Comparison of ENCODE assay signal across 10 mouse cellular contexts in genomic region chr10:80810084-80810483, GRCm38 (mm10). TPM values are rescaled to one million over a fixed set of nuclear protein-coding genes. Genes with fewer than 3 reads are reported as not detected.
DNase-seq lines count a peak whose midpoint lies in the region; ATAC-seq and TF ChIP-seq lines count a peak whose summit lies in the region.
"Had no signal": no experiment of that assay in that cellular context is flagged by ENCODE, and none has a peak within 500 bp of the region (broad histone marks: within the 10 kb centered on the region; RNA-seq: fewer than 3 reads in every experiment).

No protein-coding gene starts in this region.

- H3K27ac ChIP-seq in heart, embryonic 15.5 days = peak overlapping the region; percentile 8; the same call in 1 of the 2 replicates
- H3K27ac ChIP-seq in heart, adult 2 months = no peak overlapping the region
- no peak overlapping the region for H3K27ac ChIP-seq in midbrain, embryonic 12.5 days (replicated peaks)
- no peak overlapping the region for H3K27ac ChIP-seq in midbrain, embryonic 15.5 days
- H3K27ac ChIP-seq in embryonic facial prominence, embryonic 12.5 days = no peak overlapping the region
- H3K27ac ChIP-seq in limb, embryonic 12.5 days = no peak overlapping the region

- no peak for DNase-seq in heart, adult 2 months
- DNase-seq in spleen, postnatal 36 days (ENCODE audit: low spot score in 2 of 2) = no peak
- no peak for DNase-seq in frontal cortex, adult 2 months (ENCODE audit: extremely low spot score in 1 of 2, low spot score in 1 of 2)
- DNase-seq: right cerebral cortex, adult 18-20 months had no signal

- no peak for TF ChIP-seq EP300 in heart, adult 2 months (IDR thresholded peaks at IDR 0.05; ENCODE audit: insufficient read depth, low read depth, low read length)

- TF ChIP-seq POLR2A in heart, adult 2 months (IDR thresholded peaks at IDR 0.05; ENCODE audit: insufficient read depth, low read depth, low read length) = no peak

- 0 out of 2 replicates have a peak, but pooled peaks have one; percentile 10 for ATAC-seq in heart, embryonic 15.5 days (replicated peaks; ENCODE audit: insufficient number of reproducible peaks, insufficient read depth, low FRiP score, low read depth)
- ATAC-seq in midbrain, embryonic 12.5 days (ENCODE audit: low FRiP score, low read depth) = no peak
- no peak for ATAC-seq in midbrain, embryonic 15.5 days (replicated peaks)
- no peak for ATAC-seq in embryonic facial prominence, embryonic 12.5 days (ENCODE audit: insufficient number of reproducible peaks, insufficient read depth, low FRiP score, low TSS enrichment)
- ATAC-seq in limb, embryonic 12.5 days (ENCODE audit: insufficient number of reproducible peaks, insufficient read depth, low FRiP score, low TSS enrichment, low read depth) = no peak

- no peak for TF ChIP-seq CTCF in heart, adult 2 months (IDR thresholded peaks at IDR 0.05)

- no peaks in the 10 kb centered on the region for H3K9me3 ChIP-seq in heart, embryonic 15.5 days (replicated peaks)
- no peaks in the 10 kb centered on the region for H3K9me3 ChIP-seq in midbrain, embryonic 12.5 days
- no peaks in the 10 kb centered on the region for H3K9me3 ChIP-seq in midbrain, embryonic 15.5 days
- H3K9me3 ChIP-seq in embryonic facial prominence, embryonic 12.5 days = no peaks in the 10 kb centered on the region
- H3K9me3 ChIP-seq in limb, embryonic 12.5 days = no peaks in the 10 kb centered on the region

- peak overlapping the region; percentile 30 for H3K4me3 ChIP-seq in heart, embryonic 15.5 days
- H3K4me3 ChIP-seq in heart, adult 2 months = no peak overlapping the region
- no peak overlapping the region for H3K4me3 ChIP-seq in midbrain, embryonic 12.5 days
- no peak overlapping the region for H3K4me3 ChIP-seq in midbrain, embryonic 15.5 days
- H3K4me3 ChIP-seq in embryonic facial prominence, embryonic 12.5 days = no peak overlapping the region
- H3K4me3 ChIP-seq in limb, embryonic 12.5 days (replicated peaks) = peak overlapping the region; percentile 17; the same call in 1 of the 2 replicates

- peaks cover 5% of the 10 kb centered on the region; the same call in 1 of the 2 replicates for H3K27me3 ChIP-seq in heart, embryonic 15.5 days
- H3K27me3 ChIP-seq in heart, adult 2 months (ENCODE audit: control insufficient read depth, insufficient read depth, low read length) = no peaks in the 10 kb centered on the region
- peaks cover 56% of the 10 kb centered on the region for H3K27me3 ChIP-seq in midbrain, embryonic 12.5 days
- peaks cover 28% of the 10 kb centered on the region for H3K27me3 ChIP-seq in midbrain, embryonic 15.5 days (replicated peaks)
- H3K27me3 ChIP-seq in embryonic facial prominence, embryonic 12.5 days = peaks cover 49% of the 10 kb centered on the region
- peaks cover 65% of the 10 kb centered on the region for H3K27me3 ChIP-seq in limb, embryonic 12.5 days

- WGBS in heart, embryonic 15.5 days = 6% methylated on average over 20 of the region's 20 CpGs
- WGBS in heart, adult 2 months = 12% methylated on average over 20 of the region's 20 CpGs
- WGBS in midbrain, embryonic 12.5 days = 4% methylated on average over 19 of the region's 20 CpGs
- WGBS in midbrain, embryonic 15.5 days = 2% methylated on average over 20 of the region's 20 CpGs
- WGBS in embryonic facial prominence, embryonic 12.5 days = 10% methylated on average over 20 of the region's 20 CpGs
- 2% methylated on average over 18 of the region's 20 CpGs for WGBS in limb, embryonic 12.5 days

- peak overlapping the region; percentile 58 for H3K4me2 ChIP-seq in heart, embryonic 15.5 days
- peak overlapping the region; percentile 14; the same call in 1 of the 2 replicates for H3K4me2 ChIP-seq in midbrain, embryonic 12.5 days (replicated peaks)
- no peak overlapping the region for H3K4me2 ChIP-seq in midbrain, embryonic 15.5 days
- peak overlapping the region; percentile 25 for H3K4me2 ChIP-seq in embryonic facial prominence, embryonic 12.5 days (replicated peaks)
- peak overlapping the region; percentile 28 for H3K4me2 ChIP-seq in limb, embryonic 12.5 days

- intact Hi-C loops in heart, adult 2 months (cut with DNase I) = no loop called here

- no peaks in the 10 kb centered on the region for H3K36me3 ChIP-seq in heart, embryonic 15.5 days
- H3K36me3 ChIP-seq in heart, adult 2 months (ENCODE audit: control insufficient read depth, insufficient read depth, low read length) = no peaks in the 10 kb centered on the region
- H3K36me3 ChIP-seq in midbrain, embryonic 12.5 days = peaks cover 4% of the 10 kb centered on the region; the same call in 1 of the 2 replicates
- no peaks in the 10 kb centered on the region for H3K36me3 ChIP-seq in midbrain, embryonic 15.5 days (replicated peaks)
- peaks cover 5% of the 10 kb centered on the region; the same call in 1 of the 2 replicates for H3K36me3 ChIP-seq in embryonic facial prominence, embryonic 12.5 days
- peaks cover 7% of the 10 kb centered on the region for H3K36me3 ChIP-seq in limb, embryonic 12.5 days

- peaks cover 54% of the 10 kb centered on the region for H3K4me1 ChIP-seq in heart, embryonic 15.5 days (replicated peaks)
- peaks cover 3% of the 10 kb centered on the region for H3K4me1 ChIP-seq in heart, adult 2 months (ENCODE audit: control insufficient read depth, insufficient read depth, low read length)
- H3K4me1 ChIP-seq in midbrain, embryonic 12.5 days = peaks cover 42% of the 10 kb centered on the region
- peaks cover 37% of the 10 kb centered on the region for H3K4me1 ChIP-seq in midbrain, embryonic 15.5 days
- H3K4me1 ChIP-seq in embryonic facial prominence, embryonic 12.5 days = peaks cover 39% of the 10 kb centered on the region
- peaks cover 43% of the 10 kb centered on the region for H3K4me1 ChIP-seq in limb, embryonic 12.5 days (replicated peaks)

- no peaks in the 10 kb centered on the region for H3K79me2 ChIP-seq in heart, adult 2 months (replicated peaks; ENCODE audit: control insufficient read depth, insufficient read depth, low read length)

- peak overlapping the region; percentile 25; the same call in 1 of the 2 replicates for H3K9ac ChIP-seq in heart, embryonic 15.5 days
- H3K9ac ChIP-seq in heart, adult 2 months (ENCODE audit: low read depth, low read length) = no peak overlapping the region
- no peak overlapping the region for H3K9ac ChIP-seq in midbrain, embryonic 12.5 days (replicated peaks)
- no peak overlapping the region for H3K9ac ChIP-seq in midbrain, embryonic 15.5 days
- H3K9ac ChIP-seq in embryonic facial prominence, embryonic 12.5 days = peak overlapping the region; percentile 19; the same call in 1 of the 2 replicates
- peak overlapping the region; percentile 47; the same call in 1 of the 2 replicates for H3K9ac ChIP-seq in limb, embryonic 12.5 days (replicated peaks)

RNA-seq across cellular contexts. Expression of gene Jsrp1, which starts 3.2 kb away (rescaled TPM):
- 4.0 and 5.1 TPM in 2 replicates for polyA plus RNA-seq in heart, embryonic 15.5 days (2015; fragmentation: Nextera tagmentation; extraction: Ambion mirVana)
- 1 to 10 TPM in 1 of 2 experiments, under 1 TPM in 1; 0.25 to 1.1 TPM for total RNA-seq in heart, adult 2 months (2021)
- 0.21 and 0.56 TPM in 2 replicates for polyA plus RNA-seq in heart, adult 2 months (2012; rRNA removed)
- 0.38 and 0.50 TPM in 2 replicates for polyA plus RNA-seq in midbrain, embryonic 12.5 days (2016; fragmentation: Nextera tagmentation; extraction: Ambion mirVana)
- 0.59 and 1.0 TPM in 2 replicates for polyA plus RNA-seq in midbrain, embryonic 15.5 days (2015; fragmentation: Nextera tagmentation; extraction: Ambion mirVana)
- 1.6 and 1.8 TPM in 2 replicates for polyA plus RNA-seq in embryonic facial prominence, embryonic 12.5 days (2016; fragmentation: Nextera tagmentation; extraction: Ambion mirVana)
- 1.6 and 1.7 TPM in 2 replicates for polyA plus RNA-seq in limb, embryonic 12.5 days (2016; fragmentation: Nextera tagmentation; extraction: Ambion mirVana)
- polyA plus RNA-seq in frontal cortex, adult 2 months (2012; rRNA removed) = 5.7 and 6.2 TPM in 2 replicates
- polyA plus RNA-seq: large intestine, adult 2 months had no signal

RNA-seq across cellular contexts. Expression of gene Amh, which starts 5.0 kb away (rescaled TPM):
- polyA plus RNA-seq in heart, embryonic 15.5 days (2015; fragmentation: Nextera tagmentation; extraction: Ambion mirVana) = 0.16 and 0.19 TPM in 2 replicates
- under 1 TPM; 0.18 TPM for total RNA-seq in heart, adult 2 months (2021)
- 0.15 and 0.25 TPM in 2 replicates for polyA plus RNA-seq in heart, adult 2 months (2012; rRNA removed)
- 0.10 TPM in 1 of 2 replicates, not detected in the other for polyA plus RNA-seq in midbrain, embryonic 12.5 days (2016; fragmentation: Nextera tagmentation; extraction: Ambion mirVana)
- polyA plus RNA-seq in midbrain, embryonic 15.5 days (2015; fragmentation: Nextera tagmentation; extraction: Ambion mirVana) = 0.10 TPM in 2 replicates
- not detected in 2 replicates for polyA plus RNA-seq in embryonic facial prominence, embryonic 12.5 days (2016; fragmentation: Nextera tagmentation; extraction: Ambion mirVana)
- not detected in 2 replicates for polyA plus RNA-seq in limb, embryonic 12.5 days (2016; fragmentation: Nextera tagmentation; extraction: Ambion mirVana)
- polyA plus RNA-seq in frontal cortex, adult 2 months (2012; rRNA removed) = 2.6 and 3.8 TPM in 2 replicates

RNA-seq across cellular contexts. Expression of gene Plekhj1, which starts 11.7 kb away (rescaled TPM):
- 65.2 and 83.1 TPM in 2 replicates for polyA plus RNA-seq in heart, embryonic 15.5 days (2015; fragmentation: Nextera tagmentation; extraction: Ambion mirVana)
- 10 to 100 TPM; 29.7 to 33.0 TPM for total RNA-seq in heart, adult 2 months (2021)
- polyA plus RNA-seq in heart, adult 2 months (2012; rRNA removed) = 28.9 and 33.2 TPM in 2 replicates
- polyA plus RNA-seq in midbrain, embryonic 12.5 days (2016; fragmentation: Nextera tagmentation; extraction: Ambion mirVana) = 137 and 148 TPM in 2 replicates
- polyA plus RNA-seq in midbrain, embryonic 15.5 days (2015; fragmentation: Nextera tagmentation; extraction: Ambion mirVana) = 130 and 147 TPM in 2 replicates
- 132 and 142 TPM in 2 replicates for polyA plus RNA-seq in embryonic facial prominence, embryonic 12.5 days (2016; fragmentation: Nextera tagmentation; extraction: Ambion mirVana)
- polyA plus RNA-seq in limb, embryonic 12.5 days (2016; fragmentation: Nextera tagmentation; extraction: Ambion mirVana) = 132 and 144 TPM in 2 replicates
- polyA plus RNA-seq in frontal cortex, adult 2 months (2012; rRNA removed) = 65.6 and 65.9 TPM in 2 replicates

RNA-seq across cellular contexts. Expression of gene Sf3a2, which starts 12.1 kb away (rescaled TPM):
- polyA plus RNA-seq in heart, embryonic 15.5 days (2015; fragmentation: Nextera tagmentation; extraction: Ambion mirVana) = 38.3 and 48.3 TPM in 2 replicates
- 10 to 100 TPM; 27.3 to 30.4 TPM for total RNA-seq in heart, adult 2 months (2021)
- polyA plus RNA-seq in heart, adult 2 months (2012; rRNA removed) = 18.4 and 19.7 TPM in 2 replicates
- 68.5 and 70.8 TPM in 2 replicates for polyA plus RNA-seq in midbrain, embryonic 12.5 days (2016; fragmentation: Nextera tagmentation; extraction: Ambion mirVana)
- polyA plus RNA-seq in midbrain, embryonic 15.5 days (2015; fragmentation: Nextera tagmentation; extraction: Ambion mirVana) = 60.3 and 62.6 TPM in 2 replicates
- 64.8 and 71.7 TPM in 2 replicates for polyA plus RNA-seq in embryonic facial prominence, embryonic 12.5 days (2016; fragmentation: Nextera tagmentation; extraction: Ambion mirVana)
- 63.0 and 72.8 TPM in 2 replicates for polyA plus RNA-seq in limb, embryonic 12.5 days (2016; fragmentation: Nextera tagmentation; extraction: Ambion mirVana)
- 42.2 and 50.7 TPM in 2 replicates for polyA plus RNA-seq in frontal cortex, adult 2 months (2012; rRNA removed)

RNA-seq across cellular contexts. Expression of gene Oaz1, which starts 16.4 kb away (rescaled TPM):
- polyA plus RNA-seq in heart, embryonic 15.5 days (2015; fragmentation: Nextera tagmentation; extraction: Ambion mirVana) = 1,772 and 2,077 TPM in 2 replicates
- total RNA-seq in heart, adult 2 months (2021) = 100 to 1,000 TPM; 850 to 914 TPM
- 1,001 and 1,201 TPM in 2 replicates for polyA plus RNA-seq in heart, adult 2 months (2012; rRNA removed)
- 1,390 and 1,564 TPM in 2 replicates for polyA plus RNA-seq in midbrain, embryonic 12.5 days (2016; fragmentation: Nextera tagmentation; extraction: Ambion mirVana)
- 1,243 and 1,388 TPM in 2 replicates for polyA plus RNA-seq in midbrain, embryonic 15.5 days (2015; fragmentation: Nextera tagmentation; extraction: Ambion mirVana)
- polyA plus RNA-seq in embryonic facial prominence, embryonic 12.5 days (2016; fragmentation: Nextera tagmentation; extraction: Ambion mirVana) = 1,786 and 1,871 TPM in 2 replicates
- polyA plus RNA-seq in limb, embryonic 12.5 days (2016; fragmentation: Nextera tagmentation; extraction: Ambion mirVana) = 1,783 and 1,832 TPM in 2 replicates
- polyA plus RNA-seq in frontal cortex, adult 2 months (2012; rRNA removed) = 706 and 773 TPM in 2 replicates

Comparison
In these comparisons a context has a peak if more than half of its experiments do, and no peak if none do; other contexts are left out.
1. H3K4me3 ChIP-seq: peak in heart, embryonic 15.5 days (single experiment) and limb, embryonic 12.5 days (single experiment); none in heart, adult 2 months (single experiment), midbrain, embryonic 12.5 days (single experiment), midbrain, embryonic 15.5 days (single experiment) and embryonic facial prominence, embryonic 12.5 days (single experiment).
2. H3K9ac ChIP-seq: peak in heart, embryonic 15.5 days (single experiment), embryonic facial prominence, embryonic 12.5 days (single experiment) and limb, embryonic 12.5 days (single experiment); none in heart, adult 2 months (single experiment), midbrain, embryonic 12.5 days (single experiment) and midbrain, embryonic 15.5 days (single experiment).